Mouse (Mus musculus) adrenal gland, adult 2 months (tissue): ENCODE measurements at regions not wholly inside any gene's neighbourhood (a gene's known extent, or its start where the extent isn't known, plus 50 kb on each side); places are given as distances from the start of the nearest gene placed in this dataset.

Experiments
- DNase-seq: peaks from one replicate; pipeline ENCODE4 v3.0.0; 2021

- DNase-seq = no peak
These were observed 456.2 kb upstream of the Slc30a5 start for GRCm38 (mm10) chr13:101289407-101289806.

DNA sequence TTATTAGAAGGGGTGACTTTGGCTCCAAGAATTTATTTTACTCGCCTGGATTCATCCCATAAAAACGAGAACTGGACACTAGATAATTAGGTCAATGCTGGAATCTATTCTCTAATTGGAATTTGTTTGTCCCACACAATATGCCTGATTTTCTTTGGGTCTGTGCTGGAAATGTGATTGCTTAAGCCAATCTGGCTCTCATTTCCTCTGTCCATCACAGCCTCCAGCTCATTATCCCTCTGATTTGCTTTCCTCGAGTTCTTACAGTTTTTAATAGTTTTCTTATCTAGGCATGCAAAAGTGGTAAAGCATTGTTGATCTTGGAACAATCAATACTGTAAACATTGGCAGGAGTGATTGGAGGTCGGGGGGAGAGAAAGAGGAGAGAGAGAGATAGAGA lies 453.9 kb upstream of the Slc30a5 start:
- DNase-seq = no peak

- DNase-seq = no peak
These were observed 453.0 kb upstream of the Slc30a5 start for GRCm38 (mm10) chr13:101286029-101286917.

- DNase-seq = no peak
These were observed 444.9 kb upstream of the Slc30a5 start for GRCm38 (mm10) chr13:101278127-101278526.

- DNase-seq = no peak
These were observed 443.5 kb upstream of the Slc30a5 start for GRCm38 (mm10) chr13:101276766-101277165.

DNA sequence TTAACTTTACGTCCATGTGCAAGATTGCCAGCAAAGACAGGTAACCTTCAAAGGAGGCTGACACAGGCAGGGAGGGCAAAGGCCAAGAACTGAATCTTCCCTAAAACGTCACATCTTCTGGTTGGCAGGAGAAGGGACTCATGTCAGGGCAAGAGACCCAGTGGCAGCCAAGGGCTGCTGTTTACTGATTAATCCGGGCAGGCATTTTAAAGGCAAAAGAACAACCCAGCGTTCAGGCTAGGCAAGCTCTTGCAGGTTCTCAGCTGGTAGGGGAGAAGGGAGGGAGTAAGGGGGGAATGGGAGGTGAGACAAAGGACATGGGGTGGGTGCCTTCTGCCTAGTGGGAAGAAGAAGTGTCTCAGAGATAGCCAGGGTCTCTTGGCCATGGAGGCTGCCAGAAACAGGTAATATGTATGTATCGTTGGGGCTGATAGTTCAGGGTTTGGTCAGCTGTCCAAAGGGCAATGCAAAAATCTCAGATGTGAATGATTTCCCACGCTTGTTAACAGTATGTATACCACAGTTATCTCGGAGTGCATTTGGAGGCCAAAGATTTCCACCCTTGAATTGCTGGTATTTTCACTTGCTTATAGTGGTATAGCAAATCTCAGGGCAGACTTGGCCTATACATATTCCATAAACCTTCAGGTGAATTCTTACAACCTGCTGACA lies 441.4 kb upstream of the Slc30a5 start:
- DNase-seq = peak; percentile 13

GRCm38 (mm10) chr13:101273321-101273720 lies 440.1 kb upstream of the Slc30a5 start:
- DNase-seq = peak; percentile 66

GRCm38 (mm10) chr13:101253698-101254468 lies 420.7 kb upstream of the Slc30a5 start:
- DNase-seq = peak; percentile 54

DNA sequence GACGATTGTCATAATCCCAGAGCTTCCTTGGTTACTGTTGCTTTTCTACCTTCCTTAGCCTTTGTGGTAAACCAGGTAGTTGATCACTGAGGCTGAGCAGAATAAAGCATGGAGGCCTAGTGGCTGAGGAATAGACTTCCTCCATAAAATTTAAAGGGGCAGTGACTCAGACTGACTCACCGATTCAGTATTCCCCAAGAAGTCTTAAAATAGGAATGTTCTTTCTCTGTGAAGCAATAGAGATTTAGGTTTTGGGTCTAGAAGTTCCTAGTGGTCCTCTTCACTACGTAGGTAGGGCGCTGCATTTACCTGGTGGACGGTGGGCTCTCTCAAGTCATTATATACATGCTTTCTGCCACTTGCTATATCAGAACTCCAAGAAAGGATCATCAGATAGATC lies 416.1 kb upstream of the Slc30a5 start:
- DNase-seq = no peak

- DNase-seq = no peak
These were observed 411.1 kb upstream of the Slc30a5 start for GRCm38 (mm10) chr13:101244326-101244725.

DNA sequence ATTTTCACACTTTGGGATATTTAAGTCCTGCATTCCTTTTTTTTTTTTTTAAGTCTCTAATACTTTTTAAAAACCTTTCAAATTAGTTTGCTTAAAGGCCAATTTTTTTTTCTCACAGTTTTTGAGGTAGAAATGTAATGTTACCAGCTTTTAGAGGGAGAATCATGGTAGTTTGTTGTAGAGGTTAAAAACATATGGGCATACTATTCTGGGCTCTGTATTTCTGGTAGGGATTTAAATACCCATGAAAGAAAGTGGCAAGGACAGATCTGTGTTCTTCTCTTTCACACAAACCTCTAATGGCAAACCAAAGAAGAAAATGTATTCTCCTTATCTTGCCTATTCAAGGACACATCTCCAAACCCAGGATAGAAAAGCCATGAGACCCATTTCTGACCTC lies 405.6 kb upstream of the Slc30a5 start:
- DNase-seq = no peak

DNA sequence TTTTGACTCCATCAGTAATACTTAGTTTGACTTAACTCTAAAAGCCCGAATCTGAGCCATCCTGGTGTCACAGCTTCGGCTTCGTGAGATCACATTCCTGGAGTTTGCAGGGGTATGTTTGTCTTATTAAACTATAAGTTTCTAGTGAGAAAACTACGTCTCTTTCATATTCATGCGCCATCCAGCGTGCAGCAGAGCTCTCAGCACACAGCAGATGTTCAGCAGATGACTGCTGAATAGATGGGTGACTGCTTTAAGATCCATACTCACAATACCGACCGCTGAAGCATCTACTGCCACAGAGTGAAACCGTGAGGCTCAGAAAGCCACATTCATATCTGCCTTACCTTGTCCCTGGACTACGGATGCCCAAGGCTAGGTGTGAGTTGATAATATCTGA lies 403.8 kb upstream of the Slc30a5 start:
- DNase-seq = no peak

DNA sequence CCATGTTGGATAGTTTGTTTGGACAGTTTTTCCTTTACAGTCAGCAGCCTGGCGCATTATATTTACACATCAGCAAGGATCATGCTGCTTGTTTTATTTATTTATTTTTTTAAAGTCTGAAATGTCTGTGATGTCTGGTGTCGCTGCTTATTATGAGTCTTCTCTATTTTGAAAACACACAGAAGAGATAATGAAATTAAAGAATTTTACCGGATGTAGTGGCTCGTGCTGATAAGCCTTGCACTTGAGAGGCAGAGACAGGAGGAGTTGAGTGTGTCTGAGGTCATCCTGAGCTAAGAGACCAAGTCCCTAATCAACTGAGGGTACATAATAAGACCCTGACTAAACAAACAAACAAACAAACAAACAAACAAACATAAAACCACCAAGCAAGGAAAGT lies 402.6 kb upstream of the Slc30a5 start:
- DNase-seq = no peak

GRCm38 (mm10) chr13:101235110-101235509 lies 401.9 kb upstream of the Slc30a5 start:
- DNase-seq = no peak

DNA sequence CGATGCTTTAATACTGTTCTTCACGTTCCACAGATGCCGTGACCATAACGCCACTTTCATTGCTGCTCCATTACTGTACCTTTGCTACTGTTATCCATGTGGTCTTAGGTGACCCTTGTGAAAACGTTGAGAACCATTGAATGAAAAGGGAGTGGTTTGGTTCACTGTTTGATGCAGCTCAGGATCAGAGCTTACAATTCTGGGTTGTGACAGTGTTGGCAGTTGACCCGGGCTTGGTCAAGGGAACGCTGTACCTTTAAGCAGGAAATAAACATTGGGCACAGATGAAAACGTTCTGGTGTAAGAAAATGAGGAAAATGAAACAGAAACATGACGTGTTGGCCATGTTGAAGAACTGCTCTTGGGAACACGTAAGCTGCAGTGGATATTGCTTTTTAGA lies 401.3 kb upstream of the Slc30a5 start:
- DNase-seq = no peak

GRCm38 (mm10) chr13:101233843-101234281 lies 400.6 kb upstream of the Slc30a5 start:
- no peak for DNase-seq

GRCm38 (mm10) chr13:101233181-101233842 lies 400.1 kb upstream of the Slc30a5 start:
- peak; percentile 54 for DNase-seq

- DNase-seq = no peak
These were observed 396.6 kb upstream of the Slc30a5 start for GRCm38 (mm10) chr13:101229861-101230260.

- DNase-seq = no peak
These were observed 392.1 kb upstream of the Slc30a5 start for GRCm38 (mm10) chr13:101225366-101225765.

GRCm38 (mm10) chr13:101221331-101222043 lies 388.3 kb upstream of the Slc30a5 start:
- no peak for DNase-seq

- DNase-seq = no peak
These were observed 386.3 kb upstream of the Slc30a5 start for GRCm38 (mm10) chr13:101219568-101219967.
